Comparison of ENCODE assay signal across 21 mouse cellular contexts in the genomic region with DNA sequence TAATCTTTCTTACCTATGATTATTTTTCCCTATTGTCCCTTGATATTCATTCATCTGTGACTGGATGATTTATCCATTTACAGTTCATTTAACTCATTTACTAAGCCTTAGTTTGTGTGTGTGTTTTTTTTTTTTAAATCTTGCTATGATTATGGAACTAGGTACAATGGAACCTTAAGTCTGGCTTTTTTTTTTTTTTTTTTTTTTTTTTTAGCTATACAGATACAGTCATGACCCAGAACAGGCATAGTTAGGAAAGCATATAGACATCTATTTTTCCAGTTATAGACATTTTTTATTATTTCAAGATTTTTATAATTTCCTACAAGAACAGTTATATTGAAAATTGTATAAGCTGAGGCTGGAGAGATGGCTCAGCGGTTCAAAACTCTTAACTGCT. TPM values are rescaled to one million over a fixed set of nuclear protein-coding genes. Genes with fewer than 3 reads are reported as not detected.
DNase-seq lines count a peak whose midpoint lies in the region; ATAC-seq and TF ChIP-seq lines count a peak whose summit lies in the region.
"Had no signal": no experiment of that assay in that cellular context is flagged by ENCODE, and none has a peak within 500 bp of the region (broad histone marks: within the 10 kb centered on the region; RNA-seq: fewer than 3 reads in every experiment).

No protein-coding gene starts in this region.

- no peak for TF ChIP-seq POLR2A in CH12.LX (IDR thresholded peaks at IDR 0.05; ENCODE audit: low read depth, low read length)
- no peak for TF ChIP-seq POLR2A in MEL (IDR thresholded peaks at IDR 0.05; ENCODE audit: control insufficient read depth in 1 of 2, insufficient read depth in 1 of 2, low read depth in 1 of 2, low read length in 2 of 2, poor library complexity in 1 of 2)

- H3K36me3 ChIP-seq in CH12.LX (replicated peaks in 1 of 2; ENCODE audit: control insufficient read depth in 1 of 2, insufficient read depth in 1 of 2, low read length in 1 of 2) (peaks cover 0 to 5% of the 10 kb centered on the region in 2 experiments), MEL (ENCODE audit: control insufficient read depth in 1 of 2, insufficient read depth in 2 of 2, low read length in 2 of 2) (peaks cover 0 to 36% of the 10 kb centered on the region in 2 experiments; a peak in 2 of 4 replicates)
- no peaks in the 10 kb centered on the region for H3K36me3 ChIP-seq in midbrain, embryonic 16.5 days (ENCODE audit: control insufficient read depth, insufficient read depth, low read length)

- H3K79me2 ChIP-seq in CH12.LX (replicated peaks; ENCODE audit: control insufficient read depth, extremely low read depth, insufficient read depth, poor library complexity, severe bottlenecking), result peaks cover 2% of the 10 kb centered on the region; the same call in 1 of the 2 replicates
- peaks cover 11% of the 10 kb centered on the region for H3K79me2 ChIP-seq in MEL (ENCODE audit: control insufficient read depth, insufficient read depth, low read length, poor library complexity)

- H3K9ac ChIP-seq in CH12.LX (ENCODE audit: insufficient read depth, low read depth) (no peak overlapping the region), MEL (ENCODE audit: control insufficient read depth, low read depth, low read length, poor library complexity, severe bottlenecking) (no peak overlapping the region)
- no peak overlapping the region for H3K9ac ChIP-seq in midbrain, embryonic 16.5 days (ENCODE audit: low read depth, low read length)

- peaks cover 4 to 34% of the 10 kb centered on the region in 2 experiments; a peak in 3 of 4 replicates for H3K4me1 ChIP-seq in CH12.LX (ENCODE audit: control insufficient read depth in 1 of 2, insufficient read depth in 2 of 2)
- peaks cover 17 to 32% of the 10 kb centered on the region in 2 experiments for H3K4me1 ChIP-seq in MEL (ENCODE audit: control insufficient read depth in 1 of 2, insufficient read depth in 2 of 2, low read length in 2 of 2)
- H3K4me1 ChIP-seq in midbrain, embryonic 16.5 days (ENCODE audit: control insufficient read depth, insufficient read depth, low read length), result no peaks in the 10 kb centered on the region

- in situ Hi-C loops in CH12.LX (cut with MboI; ENCODE audit: low pct_ligation_motif_present, low pct_unique_long_range_greater_than_20kb, low sequenced_read_pairs), result no loop called here

- H3K27me3 ChIP-seq in CH12.LX (replicated peaks), result no peaks in the 10 kb centered on the region
- no peaks in the 10 kb centered on the region for H3K27me3 ChIP-seq in MEL (ENCODE audit: control insufficient read depth in 1 of 2, insufficient read depth in 2 of 2, low read length in 2 of 2)
- H3K27me3 ChIP-seq in midbrain, embryonic 16.5 days (ENCODE audit: control insufficient read depth, insufficient read depth, low read depth, low read length), result no peaks in the 10 kb centered on the region
- H3K27me3 ChIP-seq: Patski had no signal

- TF ChIP-seq RAD21 in CH12.LX (IDR thresholded peaks at IDR 0.05; ENCODE audit: low read depth, low read length) (no peak), MEL (IDR thresholded peaks at IDR 0.05; ENCODE audit: low read depth, low read length) (no peak)

- no peak for DNase-seq in CH12.LX (ENCODE audit: extremely low read depth)
- DNase-seq in MEL (ENCODE audit: low read depth, low spot score), result no peak
- no peak for DNase-seq in T-cell, adult 2 months (ENCODE audit: low spot score)
- DNase-seq: adrenal gland, adult 2 months; adrenal gland, adult 8-10 months; adrenal gland, postnatal 10 days; adrenal gland, postnatal 14 days; adrenal gland, postnatal 25 days; adrenal gland, postnatal 36 days; B cell, adult 2 months; cerebellum, adult 11 months; cerebellum, adult 11-12 months; cerebellum, adult 18-20 months; cerebellum, adult 2 months; cerebellum, adult 8-10 months; cerebellum, adult 9-10 months had no signal

- H3K9me3 ChIP-seq in CH12.LX (replicated peaks; ENCODE audit: low read length), result no peaks in the 10 kb centered on the region
- no peaks in the 10 kb centered on the region for H3K9me3 ChIP-seq in MEL (replicated peaks; ENCODE audit: insufficient read depth, low read length)
- H3K9me3 ChIP-seq in midbrain, embryonic 16.5 days (replicated peaks; ENCODE audit: control insufficient read depth, low read length, poor library complexity, severe bottlenecking), result no peaks in the 10 kb centered on the region
- H3K9me3 ChIP-seq: G1E had no signal

- no peak overlapping the region for H3K4me2 ChIP-seq in CH12.LX (ENCODE audit: insufficient read depth, low read depth, poor library complexity, severe bottlenecking)
- no peak overlapping the region for H3K4me2 ChIP-seq in midbrain, embryonic 16.5 days (ENCODE audit: low read length)

- TF ChIP-seq EP300 in CH12.LX (IDR thresholded peaks at IDR 0.05; ENCODE audit: low read length) (no peak), MEL (IDR thresholded peaks at IDR 0.05; ENCODE audit: low read depth in 1 of 2, low read length in 2 of 2) (no peak)

- dilution Hi-C loops in CH12.LX (cut with MboI; ENCODE audit: extremely low pct_ligation_motif_present, extremely low pct_unique_long_range_greater_than_20kb, low sequenced_read_pairs), result no loop called here

- no peak overlapping the region for H3K27ac ChIP-seq in CH12.LX (ENCODE audit: insufficient read depth, low read depth)
- H3K27ac ChIP-seq in MEL (ENCODE audit: control insufficient read depth, low read depth, low read length), result no peak overlapping the region
- H3K27ac ChIP-seq in midbrain, embryonic 16.5 days (ENCODE audit: low read length), result no peak overlapping the region

- WGBS in midbrain, embryonic 16.5 days, result 91% methylated on average over 1 of the region's 1 CpGs

- H3K4me3 ChIP-seq in CH12.LX (replicated peaks in 1 of 3; ENCODE audit: low read depth in 2 of 3, low read length in 2 of 3, poor library complexity in 1 of 3), result no peak overlapping the region
- H3K4me3 ChIP-seq in MEL (ENCODE audit: control insufficient read depth in 1 of 2, insufficient read depth in 1 of 2, low read depth in 2 of 2, low read length in 2 of 2), result no peak overlapping the region
- H3K4me3 ChIP-seq in midbrain, embryonic 16.5 days (ENCODE audit: low read depth, low read length), result no peak overlapping the region

- TF ChIP-seq CTCF in CH12.LX (conservative IDR thresholded peaks at IDR 0.05 in 1 of 2, IDR thresholded peaks at IDR 0.05 in 1 of 2; ENCODE audit: low read depth in 2 of 2, low read length in 2 of 2) (no peak), MEL (IDR thresholded peaks at IDR 0.05 in 2 of 3, conservative IDR thresholded peaks at IDR 0.05 in 1 of 3; ENCODE audit: control insufficient read depth in 1 of 3, insufficient read depth in 1 of 3, low read depth in 2 of 3, low read length in 3 of 3, poor library complexity in 1 of 3, severe bottlenecking in 1 of 3) (no peak)

- no peak for ATAC-seq in midbrain, embryonic 16.5 days
- ATAC-seq: activated CD4-positive, CD25-positive, alpha-beta regulatory T cell, adult 4 months; CD4-positive, CD25-positive, alpha-beta regulatory T cell, adult 4 months; Patski had no signal

TF ChIP-seq in CH12.LX, 34 proteins besides CTCF, POLR2A, EP300 and RAD21:
- peak; percentile 58; the same call in 1 of the 2 replicates for TF ChIP-seq ZNF384 (IDR thresholded peaks at IDR 0.05; ENCODE audit: low read depth, low read length)
- TF ChIP-seq MAZ (IDR thresholded peaks at IDR 0.05; ENCODE audit: low read depth, low read length), result no peak
- TF ChIP-seq RCOR1 (conservative IDR thresholded peaks at IDR 0.05; ENCODE audit: low read depth, low read length), result no peak
- TF ChIP-seq CHD2 (IDR thresholded peaks at IDR 0.05; ENCODE audit: low read length), result no peak
- TF ChIP-seq ZC3H11A (IDR thresholded peaks at IDR 0.05; ENCODE audit: low read depth, low read length), result no peak
- TF ChIP-seq MAX (IDR thresholded peaks at IDR 0.05; ENCODE audit: low read length), result no peak
- TF ChIP-seq USF2 (conservative IDR thresholded peaks at IDR 0.05; ENCODE audit: low read depth, low read length), result no peak
- TF ChIP-seq NRF1 (IDR thresholded peaks at IDR 0.05; ENCODE audit: low read depth, low read length), result no peak

TF ChIP-seq in MEL, 35 proteins besides CTCF, POLR2A, EP300 and RAD21:
- TF ChIP-seq ZNF384 (IDR thresholded peaks at IDR 0.05; ENCODE audit: low read depth, low read length) (peak; percentile 64), MAFK (IDR thresholded peaks at IDR 0.05; ENCODE audit: borderline replicate concordance, low read depth, low read length) (no peak), GABPA (IDR thresholded peaks at IDR 0.05; ENCODE audit: low read depth, low read length) (no peak), MAZ (IDR thresholded peaks at IDR 0.05; ENCODE audit: low read depth, low read length) (no peak)

RNA-seq across cellular contexts. Expression of gene Ssh2, which starts 19.2 kb away (rescaled TPM):
- total RNA-seq in CH12.LX (2012; rRNA removed) (6.3 and 6.5 TPM in 2 replicates), CH12.LX (2014; rRNA removed) (5.2 and 5.9 TPM in 2 replicates), MEL (2012; rRNA removed) (6.3 and 9.7 TPM in 2 replicates)
- polyA plus RNA-seq in CH12.LX (2012; ENCODE audit: insufficient read length, low read depth) (11.4 and 14.6 TPM in 2 replicates), MEL (2012; ENCODE audit: insufficient read depth in 1 of 2, insufficient read length in 2 of 2, low read depth in 1 of 2, low replicate concordance in 2 of 2, missing spikeins in 1 of 2) (10 to 100 TPM; 16.5 to 29.2 TPM)
- polyA plus RNA-seq in midbrain, embryonic 16.5 days (2015; fragmentation: Nextera tagmentation; extraction: Ambion mirVana), result 20.2 and 21.2 TPM in 2 replicates

RNA-seq across cellular contexts. Expression of gene Efcab5, which starts 46.5 kb away (rescaled TPM):
- total RNA-seq in CH12.LX (2012; rRNA removed) (0.29 and 0.38 TPM in 2 replicates), CH12.LX (2014; rRNA removed) (0.24 and 0.27 TPM in 2 replicates), MEL (2012; rRNA removed) (0.23 and 0.27 TPM in 2 replicates)
- polyA plus RNA-seq in CH12.LX (2012; ENCODE audit: insufficient read length, low read depth) (0.43 and 0.97 TPM in 2 replicates), MEL (2012; ENCODE audit: insufficient read depth in 1 of 2, insufficient read length in 2 of 2, low read depth in 1 of 2, low replicate concordance in 2 of 2, missing spikeins in 1 of 2) (under 1 TPM in 1 of 2 experiments, not detected in 1; 0.29 TPM)
- 0.82 and 1.5 TPM in 2 replicates for polyA plus RNA-seq in midbrain, embryonic 16.5 days (2015; fragmentation: Nextera tagmentation; extraction: Ambion mirVana)

Comparison
In these comparisons a context has a peak if more than half of its experiments do, and no peak if none do; other contexts are left out.
1. Of the 35 proteins assayed by ChIP-seq in both MEL and CH12.LX: peak only in MEL: none; only in CH12.LX: none; in both: ZNF384; in neither: 34.